Mouse (Mus musculus): ENCODE measurements at regions not wholly inside any gene's neighbourhood (a gene's known extent, or its start where the extent isn't known, plus 50 kb on each side); places are given as distances from the start of the nearest gene placed in this dataset.

DNA sequence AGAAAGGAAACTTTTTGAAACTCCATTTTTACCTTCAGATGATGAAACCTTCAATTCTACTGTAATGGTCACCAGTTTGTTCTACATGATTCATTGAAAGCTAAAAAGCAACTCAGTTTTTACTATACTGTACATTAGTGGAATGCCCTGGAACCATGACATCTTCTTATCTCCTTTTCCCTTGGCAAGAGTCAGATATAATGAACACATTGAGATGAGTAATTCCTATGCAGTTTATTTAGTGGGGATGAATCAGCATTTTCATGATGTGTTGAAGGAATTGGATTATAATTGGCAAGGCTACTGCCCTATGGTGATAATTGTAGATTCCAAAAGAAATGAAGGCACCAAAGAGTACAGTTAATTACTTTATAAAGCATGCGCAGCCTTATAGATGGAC is 165.8 kb upstream of the Mmadhc start:
- DNase-seq (ENCODE audit: low spot score in 2 of 2) = no peak

DNA sequence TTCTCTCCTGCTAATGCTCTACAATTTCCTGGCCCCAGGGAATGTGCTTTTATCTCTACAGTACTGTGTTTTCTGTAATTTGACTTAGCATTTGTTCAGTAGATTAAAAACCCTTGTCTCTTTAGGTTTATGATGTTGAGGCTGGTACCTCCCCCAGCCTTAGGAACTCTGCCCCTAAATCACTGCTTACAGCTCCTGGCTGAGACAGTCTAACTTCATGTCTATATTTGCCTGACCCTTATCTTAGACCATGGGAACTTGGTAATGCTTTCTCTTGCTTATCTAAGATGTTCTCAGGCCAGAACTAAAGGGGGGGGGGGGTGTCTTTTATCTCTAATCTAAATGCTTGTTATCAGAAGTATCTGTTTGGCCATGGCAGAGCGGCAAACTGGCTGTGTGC is 160.1 kb upstream of the Mmadhc start:
- DNase-seq (ENCODE audit: low spot score in 2 of 2) = no peak

DNA sequence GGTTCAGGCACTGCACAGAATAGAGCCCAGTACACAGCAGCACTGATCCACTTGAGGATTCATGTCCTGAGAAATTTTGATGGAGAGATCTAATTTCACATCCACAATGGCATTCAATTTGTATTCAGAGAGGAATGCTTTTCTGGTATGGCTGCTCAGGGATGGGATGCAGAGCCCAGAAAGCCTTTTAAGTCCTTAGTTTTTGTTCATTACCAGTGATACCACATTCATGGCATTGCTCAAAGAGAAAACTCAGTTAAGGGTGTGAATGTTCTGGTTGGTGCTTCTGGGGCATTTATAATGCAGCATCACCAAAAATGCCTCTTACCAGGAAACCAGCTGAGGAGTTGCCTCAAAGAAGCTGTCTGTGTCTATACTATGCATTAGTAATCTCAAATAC is 151.5 kb upstream of the Mmadhc start:
- no peak for DNase-seq (ENCODE audit: low spot score in 2 of 2)

DNA sequence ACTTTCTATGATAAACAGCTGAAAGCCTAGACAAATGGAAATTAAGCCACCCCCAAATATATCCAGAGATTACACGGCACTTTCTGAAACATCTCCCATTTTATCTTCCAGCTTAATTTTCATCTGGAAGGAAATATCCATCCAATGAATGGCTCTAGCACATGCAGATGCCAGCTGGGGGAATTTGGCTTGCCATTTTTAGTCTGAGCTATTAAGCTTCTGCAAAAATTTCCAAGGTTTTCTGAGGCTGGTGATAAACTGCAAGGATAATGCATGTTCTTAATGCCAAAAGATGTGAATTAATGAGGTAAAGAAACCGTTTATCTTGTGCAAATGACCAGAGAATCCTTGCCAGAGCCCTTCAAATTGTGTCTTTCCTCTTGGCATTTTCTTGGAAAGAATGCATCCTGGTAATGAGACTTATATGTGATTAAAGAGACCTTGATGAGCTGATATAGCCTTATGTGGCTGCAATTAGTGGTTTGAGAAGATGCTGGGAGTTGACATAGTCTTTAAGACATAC is 149.4 kb upstream of the Mmadhc start:
- DNase-seq (ENCODE audit: low spot score in 2 of 2) = peak in 1 of 2 experiments; percentile 13

DNA sequence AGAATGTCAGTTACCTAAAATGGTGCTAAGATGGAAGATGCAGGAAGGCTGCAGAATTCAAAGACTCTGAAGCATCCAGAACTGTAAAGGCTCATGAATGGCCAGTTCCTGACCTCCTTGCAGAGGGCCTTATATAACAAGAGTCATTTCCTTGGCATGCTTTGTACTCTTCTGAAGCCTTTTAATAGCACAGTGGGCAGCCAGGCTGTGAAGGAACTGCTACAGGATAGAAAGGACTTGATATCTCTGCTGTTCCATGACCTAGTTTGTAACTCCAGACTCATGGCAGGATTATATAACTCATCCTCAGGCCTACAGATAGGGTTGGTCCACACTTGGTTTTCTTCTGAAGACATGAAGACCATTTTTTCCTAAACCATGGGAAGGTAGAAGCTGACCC is 143.7 kb upstream of the Mmadhc start:
- DNase-seq (ENCODE audit: low spot score in 2 of 2) = no peak

DNA sequence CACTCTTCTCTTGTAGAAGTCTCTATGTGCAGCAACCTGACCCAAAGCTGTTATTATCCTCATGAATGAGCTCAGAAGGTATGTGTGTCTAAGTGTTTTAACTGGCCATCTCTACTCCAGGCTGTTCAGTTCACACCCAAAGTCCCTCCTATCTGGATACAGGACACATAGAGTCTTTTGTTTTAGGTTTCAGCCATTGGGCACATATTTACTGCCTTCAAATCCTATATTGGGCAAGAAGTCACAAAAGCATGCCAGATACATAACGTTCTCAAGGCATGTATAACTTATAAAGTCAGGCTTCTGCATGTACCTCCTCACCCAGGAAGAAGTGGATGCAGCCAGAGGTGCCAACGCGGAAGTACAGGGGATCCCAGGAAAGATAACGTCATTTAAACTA is 136.6 kb upstream of the Mmadhc start:
- no peak for DNase-seq (ENCODE audit: low spot score in 2 of 2)

DNA sequence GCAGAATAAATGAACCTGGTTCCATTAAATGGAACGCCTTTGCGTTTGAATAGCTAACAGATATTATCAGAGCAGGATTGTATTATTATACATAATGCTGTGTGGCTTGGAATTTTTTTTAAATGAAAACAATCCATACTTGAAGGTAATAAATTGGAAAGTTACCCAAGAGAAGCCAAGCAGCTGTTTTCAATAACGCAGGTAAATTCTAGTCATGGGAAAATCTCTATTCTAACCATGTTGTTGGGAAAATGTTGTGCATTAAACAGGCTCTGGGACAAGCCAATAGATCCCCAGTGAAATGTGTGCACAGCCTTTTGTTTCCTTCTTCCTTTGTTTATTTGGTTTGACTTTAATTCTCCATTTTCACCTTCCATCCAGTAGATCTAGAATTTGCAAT is 128.6 kb upstream of the Mmadhc start:
- no peak for DNase-seq (ENCODE audit: low spot score in 2 of 2)

DNA sequence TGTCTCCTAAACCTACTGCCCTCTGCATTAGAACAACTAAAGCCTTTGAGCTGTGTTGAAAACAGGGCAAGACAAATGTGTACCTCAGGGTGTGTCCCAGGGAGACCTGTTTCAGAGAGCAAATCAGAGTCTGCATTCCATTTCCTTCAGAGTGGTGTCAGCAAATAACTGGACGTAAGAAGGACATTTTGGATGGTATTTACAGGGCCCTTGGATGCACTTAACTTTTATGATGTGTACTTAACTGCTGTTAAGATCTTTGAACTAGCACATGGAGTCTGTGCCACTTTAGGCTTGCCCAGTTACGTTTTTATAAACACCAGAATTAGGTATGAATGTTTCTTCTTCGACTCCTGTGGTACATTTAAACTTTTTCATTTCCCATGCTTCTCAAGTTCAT is 123.0 kb upstream of the Mmadhc start:
- DNase-seq (ENCODE audit: low spot score in 2 of 2) = no peak

DNA sequence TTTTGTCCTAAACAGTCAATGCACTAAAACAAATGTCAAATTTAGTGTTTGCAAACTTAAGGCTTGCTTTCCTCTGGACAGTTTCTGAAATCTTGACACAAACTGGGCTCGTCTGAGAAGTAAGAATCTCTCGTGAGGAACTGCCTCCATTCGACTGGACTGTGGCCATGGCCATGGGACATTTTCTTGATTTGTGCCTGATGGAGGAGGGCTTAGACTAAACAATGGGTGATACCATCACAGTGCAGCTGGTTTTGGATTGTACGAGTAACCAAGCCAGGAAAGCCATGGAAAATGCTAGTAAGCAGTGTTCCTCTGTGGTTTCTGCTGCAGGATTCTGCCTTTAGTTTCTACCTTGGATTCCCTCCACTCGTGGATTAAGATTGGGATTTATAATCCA is 121.0 kb upstream of the Mmadhc start:
- DNase-seq (ENCODE audit: low spot score in 2 of 2) = no peak

DNA sequence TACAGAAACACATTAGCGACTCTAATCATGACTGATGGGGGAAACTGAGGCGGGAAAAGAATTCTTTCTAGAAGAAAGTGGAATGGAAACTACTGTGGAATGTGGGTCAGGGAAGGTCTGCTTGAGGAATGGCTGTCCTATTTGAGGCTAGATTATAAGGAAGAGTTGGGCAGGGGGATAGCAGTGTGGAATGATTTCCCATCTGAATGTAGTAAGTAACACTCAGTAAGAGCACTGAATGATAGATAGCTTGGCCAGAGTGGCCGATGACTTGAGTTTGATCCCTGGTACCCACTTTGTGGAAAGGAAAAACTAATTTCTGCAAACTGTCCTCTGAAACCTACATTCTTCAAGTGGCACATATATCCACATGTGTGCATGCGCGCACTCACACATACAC is 120.5 kb upstream of the Mmadhc start:
- no peak for DNase-seq (ENCODE audit: low spot score in 2 of 2)

DNA sequence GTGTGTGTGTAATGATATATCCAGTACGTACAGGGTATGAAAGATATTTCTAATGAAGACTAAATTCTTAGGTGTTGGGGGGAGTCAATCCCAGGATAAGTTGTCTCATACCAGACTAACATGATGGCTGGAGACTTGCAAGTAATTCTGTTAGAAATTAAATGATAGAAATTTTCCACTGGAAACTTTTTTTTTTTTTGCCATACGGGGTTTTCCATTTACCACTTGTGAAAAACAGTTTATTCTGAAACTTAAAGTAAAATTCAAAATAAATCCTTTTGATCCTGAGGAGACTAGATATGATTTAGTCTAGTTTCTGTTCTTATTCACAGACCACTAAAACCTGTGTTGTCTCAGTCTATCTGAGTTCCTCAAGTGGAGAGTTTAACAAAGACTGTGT is 119.5 kb upstream of the Mmadhc start:
- no peak for DNase-seq (ENCODE audit: low spot score in 2 of 2)

DNA sequence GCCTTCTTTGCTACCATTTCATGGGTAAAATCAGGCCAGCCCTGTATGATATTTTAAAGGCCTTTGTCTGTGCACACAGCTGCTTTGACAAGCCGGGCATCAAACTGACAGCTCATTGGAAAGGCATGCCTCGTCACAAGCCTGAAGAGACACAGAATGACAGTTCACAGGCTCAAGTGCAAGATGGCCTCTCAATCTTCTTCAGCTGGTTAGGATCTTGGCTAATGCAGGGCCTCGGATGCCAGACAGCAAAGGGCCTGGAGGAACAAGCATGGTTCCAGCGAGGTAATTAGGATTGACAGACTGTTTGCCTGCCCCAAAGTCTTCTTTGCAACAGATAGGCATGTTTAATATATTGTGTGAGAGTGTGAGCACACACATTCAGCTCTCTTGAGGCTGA is 109.3 kb upstream of the Mmadhc start:
- DNase-seq (ENCODE audit: low spot score in 2 of 2) = no peak

DNA sequence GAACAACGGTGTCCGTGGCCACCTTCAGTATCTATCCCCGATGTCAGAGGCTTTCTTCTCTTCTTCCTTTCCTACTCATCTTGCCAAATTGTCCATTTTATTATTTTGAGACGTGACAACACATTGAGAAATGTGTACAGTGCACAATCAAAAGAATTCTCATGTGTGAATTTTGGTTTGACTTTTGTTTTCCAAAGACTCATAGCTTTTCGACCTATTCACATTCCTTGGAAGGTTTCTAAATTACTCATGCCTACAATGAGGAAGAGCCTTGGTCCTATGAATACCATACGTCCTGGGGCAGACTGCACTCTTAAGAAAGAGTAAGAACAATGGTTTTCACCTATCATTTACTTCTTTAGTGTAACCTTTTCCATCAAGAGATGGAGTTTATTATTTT is 106.5 kb upstream of the Mmadhc start:
- no peak for DNase-seq (ENCODE audit: low spot score in 2 of 2)

DNA sequence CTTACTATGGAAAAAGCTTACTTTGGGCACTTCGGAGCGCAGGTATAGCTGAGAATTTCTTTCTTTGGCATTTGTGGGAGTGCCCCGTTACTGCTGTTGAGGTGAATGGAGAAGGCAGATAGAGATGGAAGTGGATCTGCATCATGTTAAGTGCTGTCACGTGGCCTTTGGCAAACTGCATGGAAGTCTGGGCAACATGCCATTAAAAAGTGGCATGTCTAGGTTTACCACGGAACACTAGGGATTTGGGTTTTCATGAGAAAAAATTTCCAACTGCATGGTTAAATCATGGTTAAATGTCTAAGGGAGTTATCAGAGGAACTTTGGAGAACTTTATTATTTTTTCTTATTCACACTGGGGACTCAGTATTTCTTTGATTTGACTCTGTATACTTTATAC is 102.0 kb upstream of the Mmadhc start:
- DNase-seq (ENCODE audit: low spot score in 2 of 2) = no peak

DNA sequence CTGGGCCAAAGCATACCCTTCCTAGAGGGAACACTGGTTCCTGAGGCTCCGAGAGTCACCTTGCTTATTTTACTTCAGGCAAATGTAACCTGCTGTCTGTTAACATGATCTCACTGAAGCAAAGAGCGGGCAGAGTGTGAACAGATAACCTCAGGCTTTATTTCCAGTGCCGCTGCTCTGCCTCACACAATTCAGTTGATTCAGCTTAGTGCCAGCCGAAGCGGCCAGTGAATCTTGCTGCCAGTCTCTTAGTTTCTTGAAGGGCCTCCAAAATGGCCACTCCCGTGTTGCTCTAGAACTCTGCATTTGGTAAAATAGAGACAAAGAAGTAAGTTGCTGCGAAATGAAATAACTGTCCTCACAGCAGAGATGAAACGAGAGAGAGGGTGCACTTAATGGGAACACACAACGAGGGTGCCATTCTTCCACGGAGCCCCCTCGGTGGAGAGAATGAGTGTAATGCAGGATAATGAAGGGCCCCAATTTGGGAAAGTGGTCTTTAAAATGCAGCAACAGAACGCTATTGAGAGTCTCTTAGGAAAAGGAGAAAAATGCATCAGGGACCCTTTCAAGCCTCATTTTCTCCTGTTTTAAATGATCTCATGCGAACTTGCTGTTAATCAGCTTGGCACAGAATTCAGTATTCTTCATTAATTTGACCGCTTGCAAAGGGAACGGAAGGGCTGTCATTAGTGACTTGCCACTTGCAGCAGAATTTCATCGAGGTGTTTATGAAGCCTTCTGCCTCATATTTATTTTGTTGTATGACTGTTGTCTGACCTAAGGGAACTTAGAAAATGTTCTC is 81.2 kb upstream of the Mmadhc start:
- DNase-seq (ENCODE audit: low spot score in 2 of 2) = peak; percentile 4 to 15

DNA sequence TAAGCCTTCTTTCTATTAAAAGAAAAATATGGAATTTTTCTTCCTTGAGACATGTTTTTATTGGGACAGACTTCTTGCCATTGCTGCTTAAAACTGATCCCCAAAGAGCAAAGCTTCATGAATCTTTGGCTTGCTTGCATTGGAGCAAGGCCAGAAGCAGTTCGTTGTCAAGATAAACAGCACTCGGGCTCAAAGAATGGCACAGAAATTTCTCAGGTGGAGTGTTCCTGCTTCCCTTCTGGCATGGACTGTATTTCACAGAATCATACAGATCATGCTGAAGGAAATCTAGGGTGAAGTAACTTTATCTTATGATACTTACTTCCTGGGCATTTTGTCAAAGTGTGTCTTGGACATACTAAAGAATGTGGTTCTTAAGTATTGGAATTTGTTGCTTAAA is 77.0 kb upstream of the Mmadhc start:
- no peak for DNase-seq (ENCODE audit: low spot score in 2 of 2)

DNA sequence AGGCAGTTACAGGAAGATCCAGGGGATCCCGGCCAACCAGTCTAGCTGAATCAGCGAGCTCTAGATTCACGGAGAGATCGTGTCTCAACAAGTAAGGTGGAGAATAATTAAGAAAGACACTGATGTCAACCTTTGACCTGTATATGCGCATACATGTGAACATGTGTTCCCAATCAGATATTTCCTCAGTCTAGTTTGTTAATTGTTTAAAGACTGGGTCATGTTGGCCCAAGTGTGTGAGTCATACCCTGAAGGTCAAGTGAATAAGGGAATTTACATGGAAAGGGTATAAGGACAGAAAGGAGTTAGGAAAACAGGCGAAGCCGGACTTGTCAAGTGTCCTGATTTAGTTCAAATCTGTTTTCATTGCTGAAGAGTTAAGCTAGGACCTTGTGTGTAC is 76.4 kb upstream of the Mmadhc start:
- no peak for DNase-seq (ENCODE audit: low spot score in 2 of 2)

DNA sequence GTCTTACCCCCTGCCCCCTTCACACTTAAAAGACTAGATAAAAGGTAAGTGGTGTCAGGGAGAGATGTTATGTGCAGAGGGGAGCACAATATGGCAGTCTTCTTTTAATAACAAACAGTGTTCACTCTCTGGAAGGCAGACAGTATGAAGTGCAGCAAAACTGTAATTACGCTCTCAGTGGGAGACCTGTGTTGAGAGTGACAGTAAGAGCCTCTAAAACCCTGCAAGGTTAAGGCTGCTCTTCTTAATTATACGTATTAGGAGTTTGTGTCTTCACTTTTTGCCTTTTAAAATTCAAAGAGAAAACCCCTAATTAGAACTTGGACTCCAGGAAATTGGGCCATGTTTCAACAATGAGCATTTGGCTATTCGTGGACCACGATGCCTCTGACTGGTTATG is 72.2 kb upstream of the Mmadhc start:
- peak in 1 of 2 experiments; percentile 45 for DNase-seq (ENCODE audit: low spot score in 2 of 2)

DNA sequence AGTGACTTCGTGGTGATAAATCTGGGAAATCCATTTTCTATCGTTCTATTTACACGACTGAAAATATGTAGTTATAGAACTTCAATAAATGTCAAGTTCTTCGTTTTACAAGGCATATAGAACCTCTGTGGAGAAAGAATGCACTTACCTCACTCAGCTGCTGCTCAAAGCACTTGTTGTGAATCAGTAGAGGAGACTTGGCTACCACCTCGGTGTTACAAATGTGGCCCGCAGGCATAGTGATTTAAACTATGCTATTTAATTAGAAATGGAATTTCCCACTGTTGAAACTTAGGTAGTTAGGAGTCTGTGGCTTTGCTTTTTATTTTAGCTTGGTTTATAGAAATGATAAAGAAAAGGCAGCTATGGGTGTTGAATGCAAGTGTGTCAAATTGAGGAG is 71.8 kb upstream of the Mmadhc start:
- no peak for DNase-seq (ENCODE audit: low spot score in 2 of 2)

DNA sequence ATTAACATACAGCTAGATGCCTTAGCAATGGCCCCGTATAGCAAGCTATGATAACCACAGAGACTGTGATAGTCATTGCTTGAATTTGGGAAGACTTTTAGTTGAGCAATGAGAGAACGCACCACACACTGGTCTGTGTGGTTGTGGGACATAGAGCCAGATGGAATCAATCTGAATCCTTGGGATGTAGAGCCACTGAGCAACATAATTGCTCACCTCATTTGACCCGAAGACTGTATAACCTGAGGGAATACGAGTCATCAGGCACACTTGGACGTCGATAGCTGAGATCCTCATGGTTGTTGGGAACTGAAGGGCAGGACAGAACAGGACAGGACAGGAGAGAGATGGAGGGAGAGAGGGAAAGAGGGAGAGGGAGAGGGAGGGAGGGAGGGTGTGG is 68.6 kb upstream of the Mmadhc start:
- DNase-seq (ENCODE audit: low spot score in 2 of 2) = no peak

DNA sequence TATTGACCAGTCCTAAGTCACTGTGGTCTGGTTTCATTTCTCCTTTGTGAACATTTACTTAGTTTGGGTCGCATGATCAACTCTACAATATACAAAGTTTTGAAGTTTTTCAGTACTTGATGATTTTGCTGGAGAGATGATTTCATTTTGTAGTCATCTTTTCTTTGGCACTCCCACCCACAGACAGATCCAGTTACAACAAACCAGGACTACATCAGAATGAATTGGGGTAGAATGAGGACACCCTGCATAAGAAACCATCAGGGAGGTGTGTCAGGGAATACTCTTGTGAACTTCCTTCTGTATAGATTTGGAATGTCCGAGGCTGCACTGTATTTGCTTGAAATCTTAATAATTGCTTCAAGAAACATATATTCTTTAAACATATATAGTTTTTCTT is 59.5 kb upstream of the Mmadhc start:
- DNase-seq (ENCODE audit: low spot score in 2 of 2) = no peak

DNA sequence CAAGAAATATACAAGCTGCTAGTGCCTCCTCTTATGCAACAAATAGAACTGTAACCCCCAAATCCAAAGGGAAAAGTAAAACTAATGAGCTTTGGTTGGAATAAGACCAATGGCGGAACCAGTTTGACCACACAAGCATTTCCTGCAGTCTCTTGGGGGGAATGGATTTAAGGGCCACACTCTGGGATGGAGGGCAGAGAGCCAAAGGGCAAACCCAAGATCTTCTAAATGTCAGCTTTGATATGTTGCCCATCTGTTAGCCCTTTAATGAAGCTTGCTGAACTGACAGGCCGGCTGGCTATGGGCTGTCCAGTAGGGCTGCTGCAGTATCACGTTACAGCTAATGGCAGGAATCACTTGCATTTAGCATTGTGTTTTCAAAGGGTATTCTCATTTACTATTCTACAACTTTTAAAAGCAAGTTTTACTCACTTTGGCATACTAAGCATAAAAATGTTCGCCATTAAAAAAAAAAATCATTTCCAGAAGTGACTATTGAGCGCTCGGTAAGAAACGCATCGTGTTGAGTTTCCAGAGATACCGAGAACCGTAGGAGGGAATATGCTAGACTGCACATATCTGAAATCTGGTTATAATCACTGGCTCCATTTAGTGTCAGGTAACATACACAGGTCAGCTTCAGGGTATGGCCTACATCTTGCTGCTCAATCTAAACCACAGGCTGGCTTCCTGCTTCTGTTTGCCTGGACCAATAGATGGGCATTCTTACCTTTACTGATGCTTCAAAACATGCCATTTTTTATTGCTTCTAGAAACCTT is 51.1 kb upstream of the Mmadhc start:
- no peak for DNase-seq (ENCODE audit: low spot score in 2 of 2)
